Mouse (Mus musculus) spleen, adult 2 months (tissue): ENCODE results near the gene Bahcc1. TPM values are rescaled to one million over a fixed set of nuclear protein-coding genes. Genes with fewer than 3 reads are reported as not detected.

Experiments used
- DNase-seq, 2 experiments: peaks; one replicate each; pipeline versions ENCODE4 v3.0.0 to v3.0.0-alpha.2; 2012 to 2021; ENCODE audit warnings: low spot score in 2 of 2, low read depth in 1 of 2
- H3K27ac ChIP-seq: fragments of 200-500 bp; 2 replicates; pipeline ENCODE4 v1.5.1; 2012; ENCODE audit warnings: low read length, inconsistent platforms; ENCODE audit not compliant: insufficient read depth
- H3K27me3 ChIP-seq: fragments of 200-500 bp; 2 replicates; pipeline ENCODE4 v1.6.1; 2012; ENCODE audit warnings: mild to moderate bottlenecking, moderate library complexity, low read length, inconsistent platforms; ENCODE audit not compliant: control insufficient read depth, insufficient read depth
- H3K36me3 ChIP-seq: fragments of 200-500 bp; 2 replicates; pipeline ENCODE4 v1.6.1; 2012; ENCODE audit warnings: mild to moderate bottlenecking, low read length, inconsistent platforms; ENCODE audit not compliant: control insufficient read depth, insufficient read depth
- H3K4me1 ChIP-seq: fragments of 200-500 bp; 2 replicates; pipeline ENCODE4 v1.6.1; 2011; ENCODE audit warnings: inconsistent platforms; ENCODE audit not compliant: control insufficient read depth, insufficient read depth, insufficient read length
- H3K4me3 ChIP-seq: fragments of 200-500 bp; 2 replicates; pipeline ENCODE4 v1.5.1; 2011; ENCODE audit warnings: mild to moderate bottlenecking, inconsistent platforms; ENCODE audit not compliant: insufficient read depth, insufficient read length; ENCODE audit errors: extremely low read depth
- CTCF ChIP-seq: fragments of 200-500 bp; IDR thresholded peaks from 2 replicates; pipeline ENCODE4 v1.5.1; 2011; ENCODE audit warnings: mild to moderate bottlenecking, inconsistent platforms; ENCODE audit not compliant: insufficient read depth, insufficient read length, insufficient replicate concordance; ENCODE audit errors: extremely low read depth
- POLR2A ChIP-seq: fragments of 200-500 bp; IDR thresholded peaks from 2 replicates; pipeline ENCODE4 v1.6.1; 2011; ENCODE audit warnings: low read depth, low read length, inconsistent platforms
- WGBS: fragments of 180-500 bp; shearing (Covaris S2); methylation state at CpG from one replicate; pipeline ENCODE4 v1.1.7; 2018; 5-methylcytosine and 5-hydroxymethylcytosine counted together
- polyA plus RNA-seq: library from polyadenylated mRNA; depleted of rRNA; stranded (reverse); fragments of >200 nt; gene quantifications from 2 replicates; pipeline ENCODE4 v1.2.3, GENCODE M21; 2012

The Bahcc1 gene
- polyA plus RNA-seq, 1 experiment = 3.6 TPM

DNA sequence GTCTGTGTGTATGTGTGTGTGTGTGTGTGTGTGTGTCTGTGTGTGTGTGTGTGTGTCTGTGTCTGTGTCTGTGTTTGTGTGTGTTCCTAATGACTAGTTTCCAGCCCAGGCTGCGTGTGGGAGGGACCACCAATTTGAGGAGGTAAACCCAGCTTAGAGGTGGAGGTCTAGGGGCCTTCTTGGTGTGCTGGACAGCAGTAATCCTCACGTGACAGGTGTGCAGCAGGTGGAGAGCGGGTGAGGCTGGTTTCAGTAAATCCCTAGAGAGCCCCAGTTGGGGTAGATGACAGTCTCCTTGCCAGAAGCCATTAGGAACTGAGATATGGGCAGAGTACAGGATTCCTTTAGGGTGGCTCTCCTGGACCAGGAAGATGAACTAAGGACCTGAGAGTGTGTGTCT lies 36.3 kb downstream of the Bahcc1 start:
- DNase-seq = no peak
- Histone ChIP-seq H3K4me3 (no peak overlapping the region), H3K27ac (no peak overlapping the region), H3K36me3 (no peaks in the 10 kb centered on the region), H3K27me3 (no peaks in the 10 kb centered on the region), H3K4me1 (peaks cover 7% of the 10 kb centered on the region; the same call in 1 of the 2 replicates)
- 91% methylated on average over 3 of the region's 3 CpGs for WGBS
- TF ChIP-seq CTCF (no peak), POLR2A (no peak)

- Histone ChIP-seq H3K36me3 (no peaks in the 10 kb centered on the region), H3K4me3 (no peak overlapping the region), H3K27ac (no peak overlapping the region), H3K27me3 (no peaks in the 10 kb centered on the region), H3K4me1 (peaks cover 7% of the 10 kb centered on the region; the same call in 1 of the 2 replicates)
- 73% methylated on average over 8 of the region's 8 CpGs for WGBS
- TF ChIP-seq CTCF = no peak
- TF ChIP-seq POLR2A = no peak
- no peak for DNase-seq
Measured at GRCm38 (mm10) chr11:120269498-120270104, 36.9 kb downstream of the Bahcc1 start.

GRCm38 (mm10) chr11:120279335-120279734 lies 46.6 kb downstream of the Bahcc1 start:
- no peaks in the 10 kb centered on the region for H3K4me1 ChIP-seq
- H3K27ac ChIP-seq = no peak overlapping the region

GRCm38 (mm10) chr11:120280281-120280773 lies 47.6 kb downstream of the Bahcc1 start:
- Histone ChIP-seq H3K27me3 (no peaks in the 10 kb centered on the region), H3K27ac (no peak overlapping the region), H3K4me1 (no peaks in the 10 kb centered on the region), H3K36me3 (no peaks in the 10 kb centered on the region), H3K4me3 (no peak overlapping the region)
- DNase-seq = no peak
- TF ChIP-seq CTCF (peak; percentile 20; the same call in 1 of the 2 replicates), POLR2A (no peak)
- 91% methylated on average over 25 of the region's 25 CpGs for WGBS

More at GRCm38 (mm10) chr11:120279335-120279734, 46.6 kb downstream of the Bahcc1 start:
- TF ChIP-seq POLR2A (no peak), CTCF (no peak)
- no peak for DNase-seq
- WGBS = 79% methylated on average over 11 of the region's 11 CpGs
- H3K4me3 ChIP-seq = no peak overlapping the region
- H3K27me3 ChIP-seq = no peaks in the 10 kb centered on the region
- no peaks in the 10 kb centered on the region for H3K36me3 ChIP-seq

GRCm38 (mm10) chr11:120280774-120281173 lies 48.0 kb downstream of the Bahcc1 start:
- H3K27ac ChIP-seq = no peak overlapping the region
- H3K27me3 ChIP-seq = no peaks in the 10 kb centered on the region
- H3K4me1 ChIP-seq = no peaks in the 10 kb centered on the region
- 91% methylated on average over 7 of the region's 7 CpGs for WGBS
- no peak for TF ChIP-seq POLR2A
- DNase-seq = no peak
- no peaks in the 10 kb centered on the region for H3K36me3 ChIP-seq
- H3K4me3 ChIP-seq = no peak overlapping the region

- no peak overlapping the region for H3K27ac ChIP-seq
- H3K27me3 ChIP-seq = no peaks in the 10 kb centered on the region
- no peaks in the 10 kb centered on the region for H3K36me3 ChIP-seq
- TF ChIP-seq CTCF = no peak
- TF ChIP-seq POLR2A = no peak
- H3K4me1 ChIP-seq = no peaks in the 10 kb centered on the region
- no peak overlapping the region for H3K4me3 ChIP-seq
- DNase-seq = no peak
- WGBS = 70% methylated on average over 3 of the region's 3 CpGs
Measured at GRCm38 (mm10) chr11:120281197-120281596, 48.5 kb downstream of the Bahcc1 start.

DNA sequence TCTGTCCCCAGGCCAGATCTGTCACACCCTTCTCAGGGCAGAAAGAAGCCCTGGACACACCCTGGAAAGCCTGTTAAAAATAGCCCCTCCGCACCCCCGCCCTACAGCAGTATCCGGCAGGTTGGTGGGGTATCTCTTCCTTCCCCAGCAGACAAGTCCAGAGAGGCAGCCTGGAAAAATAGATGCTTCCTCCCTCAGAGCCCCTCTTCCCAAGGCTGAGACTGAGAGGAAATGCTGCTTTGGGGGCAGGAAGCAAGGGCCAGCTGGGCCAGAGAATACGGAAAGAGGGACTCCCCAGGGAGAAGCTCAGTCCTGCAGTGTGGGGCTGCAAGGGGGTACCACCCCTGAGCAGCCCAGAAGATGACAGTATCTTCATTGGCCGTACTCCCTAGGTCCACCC lies 50.8 kb downstream of the Bahcc1 start:
- WGBS = 72% methylated on average over 5 of the region's 5 CpGs
- no peak overlapping the region for H3K4me3 ChIP-seq
- H3K36me3 ChIP-seq = no peaks in the 10 kb centered on the region
- TF ChIP-seq POLR2A (no peak), CTCF (no peak)
- no peaks in the 10 kb centered on the region for H3K27me3 ChIP-seq
- H3K27ac ChIP-seq = no peak overlapping the region
- H3K4me1 ChIP-seq = no peaks in the 10 kb centered on the region
- no peak for DNase-seq
